Mouse (Mus musculus): Measurements from ENCODE around the gene Trim50.

The Trim50 gene

DNA sequence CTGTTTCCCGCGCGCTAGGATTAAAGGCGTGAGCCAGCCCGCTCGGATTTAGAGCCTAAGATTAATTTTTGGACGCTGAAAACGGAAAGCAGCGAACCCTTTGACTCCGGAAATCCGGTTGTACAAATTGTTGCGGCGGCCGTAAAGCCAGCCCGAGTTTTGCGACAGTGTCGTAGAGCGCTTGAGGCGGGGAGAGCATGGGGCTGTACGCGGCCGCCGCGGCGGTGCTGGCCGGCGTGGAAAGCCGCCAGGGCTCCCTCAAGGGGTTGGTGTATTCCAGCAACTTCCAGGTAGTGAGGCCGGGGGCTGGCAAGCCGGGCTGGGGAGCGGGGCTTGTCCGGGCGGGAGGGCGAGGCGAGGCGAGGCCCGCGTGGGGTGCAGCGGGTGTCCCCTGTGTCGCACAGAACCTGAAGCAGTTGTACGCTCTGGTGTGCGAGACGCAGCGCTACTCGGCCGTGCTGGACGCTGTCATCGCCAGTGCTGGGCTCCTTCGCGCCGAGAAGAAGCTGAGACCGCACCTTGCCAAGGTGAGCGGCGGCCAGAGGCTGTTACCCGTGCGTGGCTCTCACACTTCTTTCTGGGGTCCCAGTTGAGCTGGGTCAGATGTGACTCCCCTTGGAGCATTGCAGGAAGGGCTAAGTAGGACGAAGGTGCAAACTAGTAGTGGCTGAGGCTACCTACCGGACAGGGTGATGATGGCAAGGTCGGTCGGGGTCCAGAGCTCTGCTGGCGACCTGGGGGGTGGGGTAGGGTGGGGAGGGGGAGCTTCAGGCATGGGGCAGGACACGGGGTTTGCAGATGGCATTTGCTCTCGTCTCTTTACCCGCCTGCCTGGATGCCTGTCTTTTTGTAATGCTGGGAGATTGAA, 16.9 kb downstream of the Trim50 start, which contains the start of gene Nsun5:
Gene Nsun5 (plus strand): TSS at position 167 of the 868 bp plus-strand sequence.
- DNase-seq (ENCODE audit: low read depth): peak; percentile 97

DNA sequence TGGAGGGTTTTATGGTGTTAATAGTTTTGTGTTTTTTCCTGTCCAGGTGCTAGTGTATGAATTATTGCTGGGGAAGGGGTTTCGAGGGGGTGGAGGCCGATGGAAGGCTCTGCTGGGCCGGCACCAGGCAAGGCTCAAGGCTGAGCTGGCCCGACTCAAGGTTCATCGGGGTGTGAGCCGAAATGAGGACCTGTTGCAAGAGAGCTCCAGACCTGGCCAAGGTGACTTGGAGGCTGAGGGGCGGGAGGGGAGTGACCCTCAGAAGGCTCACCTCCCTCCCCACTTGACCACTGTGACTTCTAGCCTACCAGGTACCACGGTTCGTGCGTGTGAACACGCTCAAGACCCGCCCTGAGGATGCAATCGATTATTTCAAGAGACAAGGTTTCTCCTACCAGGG, 18.1 kb downstream of the Trim50 start:
- DNase-seq (ENCODE audit: low read depth): no peak

DNA sequence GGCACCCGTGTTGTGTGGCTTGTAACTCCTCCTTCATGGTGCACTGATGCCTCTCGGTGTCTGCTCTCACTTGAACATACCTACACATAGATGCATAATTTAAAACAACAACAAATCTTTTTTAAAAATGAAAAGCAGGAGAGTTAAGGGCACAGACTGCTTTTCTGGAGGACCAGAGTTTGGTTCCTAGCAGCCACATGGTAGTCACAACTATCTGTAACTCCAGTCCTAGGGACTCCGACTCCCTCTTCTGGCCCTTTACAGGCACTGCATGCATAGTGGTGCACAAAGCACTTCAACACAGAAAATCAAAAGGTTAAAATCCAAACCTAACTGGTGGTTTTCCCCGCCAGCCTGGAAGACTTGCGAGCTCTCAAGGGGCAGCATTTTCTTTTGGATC, 20.5 kb downstream of the Trim50 start:
- no peak for DNase-seq (ENCODE audit: low read depth)

DNA sequence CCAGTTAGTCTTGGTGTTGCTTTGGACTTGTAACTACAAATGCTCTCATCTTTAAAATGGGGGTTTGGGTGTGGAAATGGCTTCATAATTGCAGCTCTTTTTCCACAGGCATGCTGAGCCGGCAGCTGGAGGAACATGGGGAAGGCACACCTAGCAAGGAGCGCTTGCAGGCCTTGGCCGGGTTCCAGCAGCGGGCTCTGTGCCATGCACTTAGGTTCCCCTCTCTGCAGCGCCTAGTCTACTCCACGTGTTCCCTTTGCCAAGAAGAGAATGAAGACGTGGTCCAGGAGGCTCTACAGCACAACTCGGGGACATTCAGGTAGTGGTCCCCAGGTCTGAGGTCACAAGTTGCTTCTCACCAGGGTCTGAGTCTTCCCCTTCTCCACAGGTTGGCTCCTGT, 22.1 kb downstream of the Trim50 start:
- DNase-seq (ENCODE audit: low read depth): no peak

DNA sequence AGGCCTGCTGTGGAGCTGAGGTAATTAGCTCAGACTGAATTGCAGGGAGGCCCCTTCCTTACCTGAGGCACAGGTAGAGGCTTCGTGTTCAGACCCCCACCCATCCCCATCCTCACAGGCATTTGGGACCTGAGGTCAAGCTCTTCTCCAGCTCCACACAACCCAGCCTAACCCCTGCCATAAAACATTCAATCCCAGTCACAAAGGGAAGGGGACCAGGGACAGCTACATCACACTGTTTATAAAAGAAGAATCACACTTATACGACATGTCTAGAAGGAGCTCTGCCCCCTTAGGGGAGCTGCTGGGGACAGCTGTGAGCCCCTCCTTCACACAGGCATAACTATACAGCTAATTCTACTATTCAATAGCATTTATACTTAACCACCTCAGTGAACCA, 23.2 kb downstream of the Trim50 start:
- DNase-seq (ENCODE audit: low read depth): no peak

DNA sequence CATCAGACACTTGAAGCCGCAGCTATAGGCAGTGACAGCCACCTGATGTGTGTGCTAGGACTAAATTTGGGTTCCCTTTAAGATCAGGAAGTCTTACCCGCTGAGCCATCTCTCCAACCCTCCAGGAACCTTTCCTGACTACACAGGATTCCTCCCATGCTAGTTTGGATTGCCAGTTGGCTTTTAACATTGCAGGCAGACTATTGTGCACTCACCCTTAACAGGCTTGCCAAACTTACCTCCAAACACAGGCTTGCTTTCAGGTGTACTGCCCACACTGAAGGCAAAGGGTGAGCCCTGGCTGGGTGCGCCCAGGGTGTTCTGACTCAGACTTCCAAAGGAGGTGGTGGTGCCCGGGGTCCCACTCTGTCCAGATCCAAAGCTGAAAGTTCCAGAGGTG, 27.6 kb downstream of the Trim50 start:
- no peak for DNase-seq (ENCODE audit: low read depth)

DNA sequence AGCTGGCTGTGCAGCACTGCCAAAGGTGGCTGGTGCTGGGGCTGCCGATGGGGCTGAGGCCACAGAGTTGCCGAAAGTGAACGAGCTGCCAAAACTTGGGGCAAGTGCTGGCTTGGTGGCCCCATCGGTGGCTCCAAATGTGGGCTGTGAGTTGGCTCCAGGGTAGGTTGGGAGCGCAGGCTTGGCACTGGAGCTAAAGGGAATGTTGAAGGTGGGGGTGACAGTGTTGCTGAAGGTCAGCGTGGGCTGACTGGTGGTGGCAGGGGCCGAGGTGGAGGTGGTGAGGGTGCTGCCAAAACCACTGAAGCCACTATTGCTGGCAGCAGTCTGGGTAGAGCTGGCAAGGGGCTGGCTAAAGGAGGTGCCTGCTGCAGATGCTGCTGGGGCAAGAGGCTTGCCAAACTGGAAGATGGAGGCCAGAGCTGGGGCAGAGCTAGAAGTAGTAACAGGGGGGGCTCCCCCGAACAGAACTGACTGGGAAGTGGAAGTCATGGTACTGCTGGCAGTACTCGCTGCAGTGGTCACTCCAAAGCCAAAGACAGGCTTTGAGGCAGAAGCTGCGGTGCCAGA, 28.3 kb downstream of the Trim50 start:
- no peak for DNase-seq (ENCODE audit: low read depth)

DNA sequence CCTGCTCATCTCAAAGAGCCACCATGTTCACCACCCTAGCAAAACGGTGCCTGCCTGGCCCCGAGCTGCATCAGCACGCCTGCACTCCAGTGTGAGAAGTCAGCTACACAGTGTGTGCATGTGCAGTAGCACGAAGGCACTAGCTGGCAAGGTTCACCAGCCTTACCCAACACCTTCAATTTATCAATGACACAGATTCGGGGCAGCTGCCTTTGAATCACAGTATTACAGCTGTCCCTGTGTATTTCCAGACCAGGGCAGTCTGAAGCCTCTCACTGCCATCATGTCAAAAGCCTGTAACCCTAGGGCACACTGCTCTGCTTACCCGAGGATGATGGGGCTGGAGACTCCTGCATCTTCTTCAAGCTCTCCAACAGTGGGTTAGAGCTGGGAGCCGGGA, 29.7 kb downstream of the Trim50 start:
- no peak for DNase-seq (ENCODE audit: low read depth)

DNA sequence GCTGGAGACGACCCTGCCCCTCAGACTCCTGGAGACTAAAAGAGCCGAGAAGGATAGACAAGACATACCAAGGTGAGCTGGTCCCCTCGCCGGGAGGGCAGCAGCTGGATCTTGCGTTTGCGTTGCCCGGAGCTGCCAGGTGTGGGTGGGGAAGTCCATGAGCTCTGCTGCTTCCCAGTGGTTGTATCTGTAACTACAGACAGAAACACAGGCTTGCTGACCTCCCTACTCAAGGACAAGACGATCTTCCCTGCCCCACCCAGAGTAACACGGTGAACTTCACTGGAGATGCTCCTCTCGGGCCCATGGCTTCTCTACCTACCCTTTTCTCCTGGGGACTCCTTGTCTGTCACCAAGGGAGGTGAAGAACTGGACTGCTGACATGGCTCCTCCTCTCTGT, 30.7 kb downstream of the Trim50 start:
- no peak for DNase-seq (ENCODE audit: low read depth)

DNA sequence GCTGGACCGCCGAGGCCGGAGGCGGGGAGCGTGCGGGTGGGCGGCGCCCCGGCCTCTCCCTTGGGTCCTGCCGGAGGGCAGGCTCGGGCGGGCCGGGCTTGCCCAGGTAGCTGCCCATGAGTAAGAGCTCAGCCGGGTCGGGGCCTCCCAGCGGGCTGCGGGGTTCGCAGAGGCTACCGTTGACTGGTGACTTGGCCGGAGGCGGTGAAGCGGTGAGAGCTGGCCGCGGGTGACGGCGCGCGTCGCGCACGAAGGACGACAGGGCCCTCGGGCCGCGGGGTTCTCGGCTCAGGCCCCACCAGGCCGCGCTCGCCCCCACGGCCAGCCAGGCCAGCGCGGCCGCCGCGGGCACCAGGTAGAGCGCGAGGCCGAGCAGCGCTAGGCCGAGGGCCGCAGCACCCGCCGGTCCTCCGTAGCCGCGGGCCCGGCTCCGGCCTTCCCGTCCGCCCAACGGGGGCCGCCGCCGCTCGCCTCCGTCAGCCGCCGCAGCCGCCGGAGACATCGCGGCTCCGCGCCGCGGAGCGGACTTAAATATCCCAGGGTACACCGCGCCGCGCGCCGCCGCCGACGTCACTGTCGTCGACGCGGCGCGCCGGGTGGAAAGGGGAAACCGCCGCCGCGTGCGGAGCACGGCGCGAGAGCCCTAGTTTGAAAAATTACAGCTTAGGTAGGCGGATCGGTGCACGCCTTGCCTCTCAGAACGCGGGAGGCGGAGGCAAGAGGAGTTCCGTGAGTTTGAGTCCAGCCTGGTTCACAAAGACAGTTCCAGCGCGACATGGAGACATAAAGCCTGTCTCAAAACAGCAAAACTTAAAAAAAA, 41.1 kb downstream of the Trim50 start, which contains the start of gene Pom121:
Gene Pom121 (minus strand): TSS at position 543 of the 820 bp plus-strand sequence.
- DNase-seq (ENCODE audit: low read depth): peak; percentile 91

DNA sequence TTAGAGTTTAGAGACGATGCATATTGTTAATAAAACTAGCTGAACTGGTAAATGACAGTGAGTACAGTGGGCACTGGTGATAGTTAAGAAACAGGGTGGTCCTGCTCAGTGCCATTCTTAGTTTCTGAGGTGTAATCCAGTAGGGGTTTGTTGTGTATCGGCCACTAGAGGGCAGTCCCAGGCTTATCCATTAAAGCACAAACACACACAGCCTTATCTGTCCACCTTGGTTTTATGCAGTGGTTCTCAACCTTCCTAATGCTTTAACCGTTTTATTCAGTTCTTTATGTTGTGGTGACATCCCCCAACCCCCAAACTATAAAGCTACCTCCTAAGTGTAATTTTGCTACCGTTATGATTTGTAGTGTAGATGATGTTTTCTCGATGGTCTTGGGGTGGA, 42.7 kb downstream of the Trim50 start:
- peak; percentile 89 for DNase-seq (ENCODE audit: low read depth)

DNA sequence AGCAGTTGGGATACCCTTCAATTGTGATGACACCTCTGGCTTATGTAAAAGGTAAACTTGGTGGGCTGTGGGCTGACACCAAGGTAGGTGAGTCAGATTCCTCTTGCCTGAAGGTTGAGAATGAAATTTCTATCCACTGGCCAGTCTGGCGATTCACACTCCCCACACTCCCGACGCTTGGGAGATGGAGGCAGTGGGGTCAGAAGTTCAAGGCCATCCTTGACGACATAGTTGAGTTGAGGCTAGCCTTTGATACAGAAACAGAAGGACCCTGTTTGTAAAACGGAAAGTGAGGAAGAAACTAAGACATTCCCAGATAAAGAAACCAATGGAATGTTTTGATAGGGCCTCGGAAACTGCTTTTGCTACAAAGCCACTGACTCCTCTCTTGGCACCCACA, 46.3 kb downstream of the Trim50 start:
- peak; percentile 39 for DNase-seq (ENCODE audit: low read depth)

DNA sequence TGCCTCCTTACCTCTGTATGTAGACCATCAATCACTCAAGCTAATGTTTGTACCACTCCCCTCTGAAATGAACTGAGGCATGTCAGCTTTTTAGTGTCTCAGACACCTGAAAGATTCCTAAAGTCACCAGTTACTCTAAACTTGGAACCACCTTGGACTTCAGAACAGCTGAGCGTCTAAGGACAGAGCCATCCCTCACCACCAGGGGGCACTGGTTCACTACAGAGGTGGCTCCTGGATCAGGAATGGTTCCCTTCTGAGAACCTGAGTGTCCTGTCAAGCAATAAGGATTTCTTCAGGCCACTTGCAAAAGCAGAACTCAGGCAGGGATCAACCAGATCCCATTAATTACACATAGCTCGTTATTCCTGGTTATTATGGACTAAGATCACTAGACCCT, 47.1 kb downstream of the Trim50 start:
- DNase-seq (ENCODE audit: low read depth): peak; percentile 84

DNA sequence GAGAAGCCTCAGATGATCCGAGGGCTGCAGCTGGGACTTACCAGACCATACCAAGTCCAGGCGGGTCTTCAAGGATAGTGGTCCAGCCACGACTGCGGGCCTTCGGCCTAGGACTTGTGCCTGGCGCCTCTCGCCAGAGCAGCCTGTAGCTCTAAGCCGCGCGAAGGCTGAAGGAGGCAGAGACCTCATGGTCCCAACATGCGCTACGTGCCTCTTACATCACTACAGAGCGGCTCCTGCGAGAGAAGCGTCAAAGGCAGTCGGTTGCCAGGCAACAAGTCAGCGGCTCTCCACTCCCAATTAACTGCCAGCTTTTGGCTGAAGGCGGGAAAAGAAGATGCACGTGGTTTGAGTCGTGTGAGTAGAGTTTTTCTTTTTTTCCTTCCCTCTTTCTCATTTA, 51.5 kb downstream of the Trim50 start:
- peak; percentile 13 for DNase-seq (ENCODE audit: low read depth)

DNA sequence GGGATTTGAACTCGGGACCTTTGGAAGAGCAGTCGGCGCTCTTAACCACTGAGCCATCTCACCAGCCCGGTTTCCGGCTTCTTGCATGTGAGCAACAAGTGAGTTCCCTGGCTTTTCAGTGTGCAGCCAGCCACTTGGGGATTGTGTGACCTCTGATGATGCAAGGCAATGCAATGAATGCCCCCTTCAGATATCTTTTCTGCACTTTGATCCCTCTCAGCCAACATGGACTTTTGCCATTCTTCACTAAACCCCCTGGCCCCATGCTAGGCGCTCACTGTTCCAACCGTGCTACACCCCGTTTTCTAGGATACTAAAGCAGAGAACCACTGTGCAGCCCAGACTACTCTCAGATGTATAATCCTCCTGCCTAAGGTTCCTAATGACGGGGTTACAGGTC, 52.3 kb downstream of the Trim50 start:
- no peak for DNase-seq (ENCODE audit: low read depth)

DNA sequence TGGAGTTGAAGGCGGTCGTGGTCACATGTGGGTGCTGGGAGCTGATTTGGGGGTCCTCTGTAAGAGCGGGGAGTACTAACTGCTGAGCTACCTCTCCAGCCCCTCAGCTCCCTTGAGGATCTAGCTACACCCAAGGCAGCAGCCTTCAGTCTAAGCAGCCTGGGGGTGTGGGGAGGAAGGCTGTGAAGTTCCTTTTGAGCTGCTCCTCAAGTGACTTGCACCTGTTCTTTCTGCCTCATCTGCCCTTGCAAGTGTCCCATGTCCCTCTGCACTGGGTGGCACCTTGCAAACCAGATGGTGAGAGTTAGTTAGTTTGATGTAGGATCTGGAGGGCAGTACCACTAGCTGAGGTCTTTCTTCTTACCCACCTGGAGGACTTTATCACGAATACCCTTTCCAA, 55.0 kb downstream of the Trim50 start:
- DNase-seq (ENCODE audit: low read depth): no peak

DNA sequence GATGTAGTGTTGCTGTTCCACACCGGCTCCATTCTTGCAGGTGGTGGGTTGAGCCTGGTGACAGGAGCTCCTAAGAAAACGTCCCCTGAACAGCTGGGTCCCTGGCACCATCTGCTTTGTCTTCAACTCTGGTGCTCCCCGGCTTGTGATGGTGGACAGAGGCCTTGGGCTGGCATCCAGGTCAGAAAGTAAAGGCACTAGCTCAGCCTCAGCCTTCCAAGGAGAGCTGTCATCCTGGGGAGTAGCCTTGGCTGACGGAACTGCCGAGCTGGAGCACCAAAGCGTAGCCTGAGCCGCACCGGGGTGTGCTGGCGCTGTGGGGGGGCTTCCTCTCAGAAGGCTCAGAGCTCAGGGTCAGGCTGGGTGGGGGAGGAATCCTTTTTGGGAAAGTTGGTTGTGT, 57.2 kb downstream of the Trim50 start:
- DNase-seq (ENCODE audit: low read depth): no peak

All from 416B (cell line).